Mouse (Mus musculus) G1E (cell line): Measurements from ENCODE around the gene Clca3b.
"Not testable (repeated sequence)": the region's sequence is repeated elsewhere in the genome, so short reads cannot be mapped to it uniquely, and the experiment has no call there.

Experiments used
- CTCF ChIP-seq: IDR thresholded peaks from 2 replicates; pipeline ENCODE4 v1.5.1; 2012; ENCODE audit warnings: low read depth, low read length, inconsistent platforms, mixed read lengths
- GATA1 ChIP-seq: IDR thresholded peaks from 2 replicates; pipeline ENCODE4 v1.6.1; 2012; ENCODE audit warnings: borderline replicate concordance, low read length, inconsistent platforms, mixed read lengths
- POLR2AphosphoS5 ChIP-seq: IDR thresholded peaks from 2 replicates; pipeline ENCODE4 v1.6.1; 2012; ENCODE audit warnings: low read depth, low read length, inconsistent platforms; ENCODE audit not compliant: insufficient replicate concordance
- TAL1 ChIP-seq: conservative IDR thresholded peaks from 2 replicates; pipeline ENCODE4 v1.6.1; 2012; ENCODE audit warnings: low read depth, low read length, inconsistent platforms, mixed read lengths

DNA sequence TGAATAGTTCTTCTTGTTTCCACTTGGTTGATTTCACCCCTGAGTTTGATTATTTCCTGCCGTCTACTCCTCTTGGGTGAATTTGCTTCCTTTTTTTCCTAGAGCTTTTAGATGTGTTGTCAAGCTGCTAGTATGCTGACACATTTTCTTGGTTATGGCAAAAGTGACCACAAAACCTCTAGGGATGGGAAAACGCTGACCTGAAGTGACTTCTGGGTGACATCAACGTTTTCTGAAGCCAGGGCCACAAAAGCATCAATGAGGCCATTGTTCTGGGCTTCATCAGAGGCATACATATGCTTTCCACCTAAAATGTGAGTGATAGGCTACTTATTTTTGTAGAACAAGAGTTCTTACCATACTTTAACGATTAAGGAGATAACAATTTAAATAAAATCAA is 22.9 kb upstream of the Clca3b start:
- not testable (repeated sequence) for TF ChIP-seq CTCF, TAL1, POLR2AphosphoS5, GATA1
